Mouse (Mus musculus) forebrain, embryonic 13.5 days (tissue): ENCODE results near the gene Igf2r. TPM values are rescaled to one million over a fixed set of nuclear protein-coding genes. Genes with fewer than 3 reads are reported as not detected.

Experiments used
- ATAC-seq: fragments of 200-750 bp; cut with Nextera tagmentation; 2 replicates; pipeline ENCODE4 v1.8.0; 2017
- H3K27ac ChIP-seq: fragments of 300-500 bp; sonication (generic); 2 replicates; pipeline ENCODE4 v1.5.1; 2015; ENCODE audit warnings: inconsistent platforms, mild to moderate bottlenecking, moderate library complexity
- H3K27me3 ChIP-seq: fragments of 300-500 bp; sonication (generic); 2 replicates; pipeline ENCODE4 v1.6.1; 2015; ENCODE audit warnings: mild to moderate bottlenecking, inconsistent platforms
- H3K36me3 ChIP-seq: fragments of 300-500 bp; sonication (generic); 2 replicates; pipeline ENCODE4 v1.6.1; 2015; ENCODE audit warnings: mild to moderate bottlenecking, inconsistent platforms; ENCODE audit not compliant: poor library complexity, severe bottlenecking
- H3K4me1 ChIP-seq: fragments of 300-500 bp; sonication (generic); 2 replicates; pipeline ENCODE4 v1.6.1; 2015; ENCODE audit warnings: inconsistent platforms
- H3K4me2 ChIP-seq: fragments of 300-500 bp; sonication (generic); 2 replicates; pipeline ENCODE4 v1.6.1; 2015; ENCODE audit warnings: inconsistent platforms, mild to moderate bottlenecking, moderate library complexity
- H3K4me3 ChIP-seq: fragments of 300-500 bp; sonication (generic); 2 replicates; pipeline ENCODE4 v1.5.1; 2015; ENCODE audit warnings: mild to moderate bottlenecking, inconsistent platforms
- H3K9ac ChIP-seq: fragments of 300-500 bp; sonication (generic); 2 replicates; pipeline ENCODE4 v1.6.1; 2015; ENCODE audit warnings: mild to moderate bottlenecking, inconsistent platforms
- H3K9me3 ChIP-seq: fragments of 300-500 bp; sonication (generic); replicated peaks from 2 replicates; pipeline ENCODE4 v1.6.1; 2016; ENCODE audit warnings: inconsistent platforms
- WGBS: fragments of 180-500 bp; shearing (Covaris S2); methylation state at CpG from one replicate; pipeline ENCODE4 v1.1.7; 2015; 5-methylcytosine and 5-hydroxymethylcytosine counted together
- polyA plus RNA-seq: library from polyadenylated mRNA; unstranded; fragments of >200 nt; fragmentation: Nextera tagmentation; extraction: Ambion mirVana; gene quantifications from 2 replicates; pipeline ENCODE4 v1.2.1, GENCODE M21; 2015

Gene Igf2r
- polyA plus RNA-seq, 1 experiment from 2014 or later: 10.5 TPM

DNA sequence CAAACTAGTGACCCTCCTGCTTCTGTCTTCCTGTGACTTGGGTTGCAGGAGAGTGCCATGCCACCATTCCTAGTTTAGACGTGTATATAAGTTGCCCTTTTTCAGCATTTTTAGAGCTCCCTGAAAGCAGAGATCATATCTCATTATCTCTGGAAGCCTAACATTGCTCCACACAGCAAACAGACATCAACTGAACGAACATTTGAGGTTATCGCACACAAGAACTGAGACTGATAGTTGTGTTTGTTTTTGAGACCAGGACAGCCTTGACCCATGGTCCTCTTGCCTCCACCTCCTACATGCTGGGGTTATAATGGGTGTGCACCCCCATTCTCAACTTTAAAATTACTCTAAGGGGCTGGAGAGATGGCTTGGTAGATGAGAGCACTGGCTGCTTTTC is 27.2 kb upstream of the Igf2r start:
- no peak overlapping the region for H3K9ac ChIP-seq
- ATAC-seq: no peak
- H3K36me3 ChIP-seq: no peaks in the 10 kb centered on the region
- no peak overlapping the region for H3K4me3 ChIP-seq
- 92% methylated on average over 3 of the region's 3 CpGs for WGBS
- peaks cover 3% of the 10 kb centered on the region for H3K4me1 ChIP-seq
- no peak overlapping the region for H3K27ac ChIP-seq
- no peaks in the 10 kb centered on the region for H3K9me3 ChIP-seq
- H3K4me2 ChIP-seq: no peak overlapping the region
- no peaks in the 10 kb centered on the region for H3K27me3 ChIP-seq

GRCm38 (mm10) chr17:12793660-12794406 is 24.4 kb upstream of the Igf2r start:
- Histone ChIP-seq H3K4me3 (no peak overlapping the region), H3K9me3 (0 out of 2 replicates have a peak, but pooled peaks cover under 1% of the 10 kb centered on the region), H3K27me3 (no peaks in the 10 kb centered on the region), H3K9ac (no peak overlapping the region), H3K4me2 (no peak overlapping the region), H3K36me3 (no peaks in the 10 kb centered on the region), H3K27ac (no peak overlapping the region), H3K4me1 (peaks cover 20% of the 10 kb centered on the region)
- WGBS: 82% methylated on average over 8 of the region's 8 CpGs
- no peak; the same call in 1 of the 2 replicates for ATAC-seq

GRCm38 (mm10) chr17:12792422-12793206 is 23.1 kb upstream of the Igf2r start:
- Histone ChIP-seq H3K4me2 (no peak overlapping the region), H3K27me3 (no peaks in the 10 kb centered on the region), H3K4me1 (peaks cover 20% of the 10 kb centered on the region), H3K36me3 (no peaks in the 10 kb centered on the region; the same call in 1 of the 2 replicates), H3K4me3 (no peak overlapping the region), H3K9ac (no peak overlapping the region), H3K27ac (no peak overlapping the region), H3K9me3 (0 out of 2 replicates have a peak, but pooled peaks cover 6% of the 10 kb centered on the region)
- 84% methylated on average over 11 of the region's 11 CpGs for WGBS
- ATAC-seq: no peak

- WGBS: 60% methylated on average over 4 of the region's 4 CpGs
- Histone ChIP-seq H3K9ac (no peak overlapping the region), H3K27ac (peak overlapping the region; percentile 59; the same call in 1 of the 2 replicates), H3K36me3 (no peaks in the 10 kb centered on the region; the same call in 1 of the 2 replicates), H3K27me3 (no peaks in the 10 kb centered on the region), H3K4me2 (no peak overlapping the region), H3K4me3 (no peak overlapping the region), H3K9me3 (0 out of 2 replicates have a peak, but pooled peaks cover 6% of the 10 kb centered on the region), H3K4me1 (peaks cover 20% of the 10 kb centered on the region)
- ATAC-seq: no peak
Measured at GRCm38 (mm10) chr17:12791420-12791819, 22.0 kb upstream of the Igf2r start.

GRCm38 (mm10) chr17:12791079-12791406 is 21.6 kb upstream of the Igf2r start:
- ATAC-seq: peak; percentile 38; the same call in 1 of the 2 replicates
- Histone ChIP-seq H3K27ac (peak overlapping the region; percentile 59), H3K4me2 (peak overlapping the region; percentile 7; the same call in 1 of the 2 replicates)

GRCm38 (mm10) chr17:12790353-12791078 is 21.1 kb upstream of the Igf2r start:
- Histone ChIP-seq H3K4me1 (peaks cover 20% of the 10 kb centered on the region), H3K27me3 (no peaks in the 10 kb centered on the region), H3K4me2 (peak overlapping the region; percentile 7; the same call in 1 of the 2 replicates), H3K9me3 (0 out of 2 replicates have a peak, but pooled peaks cover 6% of the 10 kb centered on the region), H3K36me3 (no peaks in the 10 kb centered on the region; the same call in 1 of the 2 replicates), H3K9ac (no peak overlapping the region; the same call in 1 of the 2 replicates), H3K27ac (peak overlapping the region; percentile 59), H3K4me3 (no peak overlapping the region)
- ATAC-seq: peak; percentile 72
- 19% methylated on average over 10 of the region's 10 CpGs for WGBS

More at GRCm38 (mm10) chr17:12791079-12791406, 21.6 kb upstream of the Igf2r start:
- Histone ChIP-seq H3K27me3 (no peaks in the 10 kb centered on the region), H3K9ac (no peak overlapping the region; the same call in 1 of the 2 replicates), H3K4me3 (no peak overlapping the region), H3K4me1 (peaks cover 20% of the 10 kb centered on the region), H3K36me3 (no peaks in the 10 kb centered on the region; the same call in 1 of the 2 replicates), H3K9me3 (0 out of 2 replicates have a peak, but pooled peaks cover 6% of the 10 kb centered on the region)
- WGBS: 9% methylated on average over 5 of the region's 5 CpGs

DNA sequence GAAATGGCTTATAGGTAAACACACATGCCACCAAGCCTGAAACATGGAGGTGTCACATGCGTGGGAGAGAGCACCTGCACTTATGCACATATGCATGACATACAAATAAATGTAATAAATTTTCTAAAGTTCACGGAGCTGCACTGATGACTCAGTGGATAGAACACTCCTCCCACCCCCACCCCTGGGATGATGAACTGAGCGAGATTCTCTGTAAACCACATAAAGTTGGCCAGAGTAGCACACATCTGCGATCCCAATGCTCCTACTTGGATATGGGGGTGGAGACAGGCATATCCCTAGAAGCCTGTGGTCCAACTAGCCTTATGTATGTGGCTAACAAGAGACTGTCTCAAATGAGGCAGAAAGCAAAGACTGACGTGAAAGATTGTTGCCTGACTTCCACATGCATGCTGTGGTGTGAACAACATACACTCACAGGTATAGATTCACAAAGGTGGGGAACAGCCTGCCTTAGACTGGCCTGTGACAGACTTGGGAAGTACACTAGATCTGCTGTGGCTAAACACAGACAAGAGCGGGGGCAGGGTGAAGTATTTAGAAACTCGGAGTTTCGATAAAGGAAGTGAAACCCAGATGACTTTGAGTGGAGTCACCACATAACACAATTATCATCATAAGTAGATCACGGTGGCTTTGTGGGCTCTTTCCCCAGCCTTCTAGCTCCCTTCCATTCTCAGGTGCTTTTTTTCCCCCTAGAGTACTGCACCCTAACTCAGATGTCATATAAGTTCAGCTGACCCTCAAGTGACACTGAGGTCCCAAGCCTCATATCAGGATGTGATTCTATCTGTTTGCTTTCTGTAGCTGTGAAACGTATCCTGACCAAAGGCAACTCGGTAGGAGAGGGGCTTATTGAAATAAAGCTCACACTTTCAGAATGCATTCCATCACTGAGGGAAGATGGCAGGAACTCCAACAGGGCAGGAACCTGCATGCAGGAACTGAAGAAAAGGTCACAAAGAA is 13.7 kb upstream of the Igf2r start:
- ATAC-seq: no peak
- H3K27me3 ChIP-seq: no peaks in the 10 kb centered on the region
- H3K4me3 ChIP-seq: no peak overlapping the region
- no peaks in the 10 kb centered on the region for H3K36me3 ChIP-seq
- H3K27ac ChIP-seq: no peak overlapping the region
- H3K9me3 ChIP-seq: no peaks in the 10 kb centered on the region
- WGBS: 80% methylated on average over 11 of the region's 11 CpGs
- no peak overlapping the region for H3K4me2 ChIP-seq
- H3K9ac ChIP-seq: no peak overlapping the region
- H3K4me1 ChIP-seq: peaks cover 5% of the 10 kb centered on the region; the same call in 1 of the 2 replicates

- no peak overlapping the region for H3K27ac ChIP-seq
- no peaks in the 10 kb centered on the region for H3K9me3 ChIP-seq
- no peak overlapping the region for H3K4me2 ChIP-seq
- WGBS: 36% methylated on average over 5 of the region's 5 CpGs
- 0 out of 2 replicates have a peak overlapping the region, but pooled peaks have one; percentile 5 for H3K9ac ChIP-seq
- peaks cover 5% of the 10 kb centered on the region; the same call in 1 of the 2 replicates for H3K4me1 ChIP-seq
- ATAC-seq: no peak
- no peaks in the 10 kb centered on the region for H3K27me3 ChIP-seq
- H3K4me3 ChIP-seq: no peak overlapping the region
- H3K36me3 ChIP-seq: no peaks in the 10 kb centered on the region
Measured at GRCm38 (mm10) chr17:12781101-12781500, 11.6 kb upstream of the Igf2r start.

GRCm38 (mm10) chr17:12780125-12780524 is 10.7 kb upstream of the Igf2r start:
- Histone ChIP-seq H3K9me3 (no peaks in the 10 kb centered on the region), H3K4me1 (peaks cover 5% of the 10 kb centered on the region; the same call in 1 of the 2 replicates), H3K4me2 (no peak overlapping the region), H3K9ac (no peak overlapping the region), H3K27me3 (no peaks in the 10 kb centered on the region), H3K4me3 (no peak overlapping the region), H3K36me3 (no peaks in the 10 kb centered on the region), H3K27ac (no peak overlapping the region)
- 56% methylated on average over 8 of the region's 8 CpGs for WGBS
- no peak for ATAC-seq

DNA sequence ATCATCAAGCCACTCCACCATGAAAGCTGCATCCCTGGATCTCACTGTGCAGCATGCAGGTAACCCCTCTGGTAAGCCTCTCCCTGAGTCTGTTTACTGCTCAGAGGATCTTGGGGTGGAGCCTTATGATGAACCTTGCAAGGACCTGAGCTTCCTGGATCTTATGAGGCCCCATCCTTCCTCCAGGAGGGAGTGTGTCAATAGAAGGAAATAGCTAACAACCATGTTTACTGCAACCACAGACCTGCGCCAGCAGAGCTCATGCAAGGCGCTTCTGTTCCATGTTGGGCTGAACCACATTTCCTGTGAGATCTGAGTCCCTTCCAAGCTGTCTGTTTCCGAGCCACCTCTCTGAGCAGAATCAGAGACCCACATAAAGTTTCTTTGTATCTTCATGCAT is 10.0 kb upstream of the Igf2r start:
- Histone ChIP-seq H3K9ac (no peak overlapping the region), H3K36me3 (no peaks in the 10 kb centered on the region), H3K27me3 (no peaks in the 10 kb centered on the region), H3K9me3 (no peaks in the 10 kb centered on the region), H3K4me1 (peaks cover 5% of the 10 kb centered on the region; the same call in 1 of the 2 replicates), H3K27ac (no peak overlapping the region), H3K4me3 (no peak overlapping the region), H3K4me2 (no peak overlapping the region)
- no peak for ATAC-seq
- WGBS: 90% methylated on average over 3 of the region's 3 CpGs

GRCm38 (mm10) chr17:12773956-12774355 is 4.5 kb upstream of the Igf2r start:
- Histone ChIP-seq H3K36me3 (no peaks in the 10 kb centered on the region), H3K27ac (no peak overlapping the region), H3K9me3 (no peaks in the 10 kb centered on the region), H3K27me3 (0 out of 2 replicates have a peak, but pooled peaks cover 3% of the 10 kb centered on the region), H3K4me1 (peaks cover 5% of the 10 kb centered on the region), H3K4me3 (no peak overlapping the region), H3K4me2 (no peak overlapping the region), H3K9ac (no peak overlapping the region)
- 72% methylated on average over 3 of the region's 3 CpGs for WGBS
- ATAC-seq: no peak
